Mouse (Mus musculus) small intestine, adult 2 months (tissue): Measurements from ENCODE around the gene Padi3.

Experiments used
- CTCF ChIP-seq: fragments of 200-500 bp; IDR thresholded peaks from 2 replicates; pipeline ENCODE4 v1.5.1; 2012; ENCODE audit warnings: low read depth, mild to moderate bottlenecking, control low read depth, inconsistent platforms, low read length, moderate library complexity, mixed read lengths; ENCODE audit not compliant: insufficient replicate concordance, insufficient read length; ENCODE audit errors: extremely low read depth
- POLR2A ChIP-seq: fragments of 200-500 bp; IDR thresholded peaks from 2 replicates; pipeline ENCODE4 v1.6.1; 2012; ENCODE audit warnings: low read depth, mild to moderate bottlenecking, control low read depth, inconsistent platforms, low read length, moderate library complexity

DNA sequence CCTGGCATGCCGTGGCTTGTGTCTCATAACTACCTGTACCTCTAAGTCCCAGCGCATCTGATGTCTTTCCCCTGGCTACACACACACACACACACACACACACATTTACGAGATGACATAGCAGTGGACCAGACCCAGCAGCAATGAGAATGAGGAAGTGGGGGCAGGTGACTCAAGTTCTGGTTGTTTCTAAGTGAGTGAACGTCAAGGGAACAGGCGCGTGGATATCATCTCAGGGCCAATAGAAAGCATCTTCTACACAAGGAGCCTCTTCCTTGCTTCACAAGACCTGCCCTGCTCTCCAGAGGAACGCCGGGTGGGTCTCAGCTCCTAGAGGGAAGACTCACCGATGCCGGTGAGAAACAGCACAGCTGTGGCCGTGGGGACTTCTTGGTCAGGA is 69.8 kb downstream of the Padi3 start:
- no peak for TF ChIP-seq CTCF
- TF ChIP-seq POLR2A = no peak
